ENCODE assay signal across 8 mouse cellular contexts in genomic region chr5:144466987-144467386, GRCm38 (mm10).
DNase-seq lines count a peak whose midpoint lies in the region; ATAC-seq and TF ChIP-seq lines count a peak whose summit lies in the region.

No protein-coding gene starts in this region.

- 43% methylated on average over 6 of the region's 6 CpGs for WGBS in limb, embryonic 11.5 days

- no peaks in the 10 kb centered on the region for H3K9me3 ChIP-seq in MEL (replicated peaks; ENCODE audit: insufficient read depth, low read length)
- H3K9me3 ChIP-seq in limb, embryonic 11.5 days (ENCODE audit: control insufficient read depth, low read length) = no peaks in the 10 kb centered on the region

- no peak for TF ChIP-seq RAD21 in MEL (IDR thresholded peaks at IDR 0.05; ENCODE audit: low read depth, low read length)

- no peaks in the 10 kb centered on the region for H3K79me2 ChIP-seq in MEL (ENCODE audit: control insufficient read depth, insufficient read depth, low read length, poor library complexity)

- no peak for TF ChIP-seq EP300 in MEL (IDR thresholded peaks at IDR 0.05; ENCODE audit: low read depth in 1 of 2, low read length in 2 of 2)

- H3K36me3 ChIP-seq in MEL (ENCODE audit: control insufficient read depth in 1 of 2, insufficient read depth in 2 of 2, low read length in 2 of 2) = no peaks in the 10 kb centered on the region
- H3K36me3 ChIP-seq in limb, embryonic 11.5 days (ENCODE audit: control insufficient read depth, insufficient read depth, low read length) = no peaks in the 10 kb centered on the region

- no peak overlapping the region for H3K9ac ChIP-seq in MEL (ENCODE audit: control insufficient read depth, low read depth, low read length, poor library complexity, severe bottlenecking)
- no peak overlapping the region for H3K9ac ChIP-seq in limb, embryonic 11.5 days (ENCODE audit: low read length)

- no peak for TF ChIP-seq POLR2A in MEL (IDR thresholded peaks at IDR 0.05; ENCODE audit: control insufficient read depth in 1 of 2, insufficient read depth in 1 of 2, low read depth in 1 of 2, low read length in 2 of 2, poor library complexity in 1 of 2)

- H3K27ac ChIP-seq in MEL (ENCODE audit: control insufficient read depth, low read depth, low read length) = no peak overlapping the region
- no peak overlapping the region for H3K27ac ChIP-seq in limb, embryonic 11.5 days (replicated peaks; ENCODE audit: low read depth, low read length)

- H3K27me3 ChIP-seq in MEL (ENCODE audit: control insufficient read depth in 1 of 2, insufficient read depth in 2 of 2, low read length in 2 of 2) = no peaks in the 10 kb centered on the region
- H3K27me3 ChIP-seq in limb, embryonic 11.5 days (ENCODE audit: control insufficient read depth, insufficient read depth, low read length) = no peaks in the 10 kb centered on the region

- no peak overlapping the region for H3K4me3 ChIP-seq in MEL (ENCODE audit: control insufficient read depth in 1 of 2, insufficient read depth in 1 of 2, low read depth in 2 of 2, low read length in 2 of 2)
- no peak overlapping the region for H3K4me3 ChIP-seq in limb, embryonic 11.5 days (ENCODE audit: low read depth, low read length)

- DNase-seq in cerebellum, adult 18-20 months = peak; percentile 2 to 15
- no peak for DNase-seq in cerebellum, adult 11 months
- peak; percentile 14 to 18 for DNase-seq in layer of hippocampus, postnatal 10 days (ENCODE audit: low spot score in 2 of 2)
- DNase-seq in layer of hippocampus, postnatal 14 days (ENCODE audit: low spot score in 2 of 2) = no peak
- DNase-seq in MEL (ENCODE audit: low read depth, low spot score) = no peak
- peak; percentile 42 for DNase-seq in limb, embryonic 11.5 days (ENCODE audit: low spot score)
- no peak for DNase-seq in c-Kit-positive CD71-positive TER-119-positive erythroid progenitor cells, embryonic 14.5 days (ENCODE audit: low spot score)
- DNase-seq in right cerebral cortex, postnatal 36 days (ENCODE audit: low spot score in 2 of 2) = no peak

- H3K4me2 ChIP-seq in limb, embryonic 11.5 days (ENCODE audit: low read depth, severe bottlenecking) = no peak overlapping the region

- H3K4me1 ChIP-seq in MEL (ENCODE audit: control insufficient read depth in 1 of 2, insufficient read depth in 2 of 2, low read length in 2 of 2) = no peaks in the 10 kb centered on the region
- H3K4me1 ChIP-seq in limb, embryonic 11.5 days (ENCODE audit: control insufficient read depth, insufficient read depth, low read length) = no peaks in the 10 kb centered on the region

- ATAC-seq in limb, embryonic 11.5 days (ENCODE audit: insufficient number of reproducible peaks, low FRiP score, low TSS enrichment, low read depth) = no peak

- peak; percentile 4 to 26 (median 13); a peak in 2 of 6 replicates for TF ChIP-seq CTCF in MEL (IDR thresholded peaks at IDR 0.05 in 2 of 3, conservative IDR thresholded peaks at IDR 0.05 in 1 of 3; ENCODE audit: control insufficient read depth in 1 of 3, insufficient read depth in 1 of 3, low read depth in 2 of 3, low read length in 3 of 3, poor library complexity in 1 of 3, severe bottlenecking in 1 of 3)

TF ChIP-seq in MEL, 35 proteins besides CTCF, POLR2A, EP300 and RAD21:
- TF ChIP-seq HCFC1 (IDR thresholded peaks at IDR 0.05; ENCODE audit: low read depth, low read length) (no peak), GABPA (IDR thresholded peaks at IDR 0.05; ENCODE audit: low read depth, low read length) (no peak), JUND (IDR thresholded peaks at IDR 0.05; ENCODE audit: low read depth, low read length) (no peak), MAFK (IDR thresholded peaks at IDR 0.05; ENCODE audit: borderline replicate concordance, low read depth, low read length) (no peak), UBTF (IDR thresholded peaks at IDR 0.05; ENCODE audit: borderline replicate concordance, insufficient read depth, low read depth, low read length) (no peak), CHD1 (IDR thresholded peaks at IDR 0.05; ENCODE audit: low read depth, low read length) (no peak), CHD2 (IDR thresholded peaks at IDR 0.05; ENCODE audit: low read length) (no peak), SIN3A (IDR thresholded peaks at IDR 0.05; ENCODE audit: low read length) (no peak), USF2 (IDR thresholded peaks at IDR 0.05; ENCODE audit: borderline replicate concordance in 1 of 2, insufficient read depth in 1 of 2, low read depth in 1 of 2, low read length in 2 of 2) (no peak), USF1 (IDR thresholded peaks at IDR 0.05; ENCODE audit: low read depth, low read length) (no peak), MAX (IDR thresholded peaks at IDR 0.05; ENCODE audit: low read length) (no peak), GATA1 (IDR thresholded peaks at IDR 0.05; ENCODE audit: low read depth, low read length) (no peak), ETS1 (IDR thresholded peaks at IDR 0.05; ENCODE audit: low read depth, low read length) (no peak), MAZ (IDR thresholded peaks at IDR 0.05; ENCODE audit: low read depth, low read length) (no peak), ZNF384 (IDR thresholded peaks at IDR 0.05; ENCODE audit: low read depth, low read length) (no peak), MXI1 (IDR thresholded peaks at IDR 0.05; ENCODE audit: low read depth, low read length) (no peak), ZC3H11A (IDR thresholded peaks at IDR 0.05; ENCODE audit: low read depth, low read length) (no peak)
TF ChIP-seq in MEL: peak in this region for 0.

Comparison
In these comparisons a context has a peak if more than half of its experiments do, and no peak if none do; other contexts are left out.
1. DNase-seq: peak in cerebellum, adult 18-20 months (2 of 2), layer of hippocampus, postnatal 10 days (2 of 2) and limb, embryonic 11.5 days (single experiment); none in cerebellum, adult 11 months (single experiment), layer of hippocampus, postnatal 14 days (0 of 2), MEL (single experiment), c-Kit-positive CD71-positive TER-119-positive erythroid progenitor cells, embryonic 14.5 days (single experiment) and right cerebral cortex, postnatal 36 days (0 of 2).